Mouse (Mus musculus): ENCODE measurements around the gene H1f0. TPM values are rescaled to one million over a fixed set of nuclear protein-coding genes. Genes with fewer than 3 reads are reported as not detected.

Gene H1f0
- polyA plus RNA-seq, 1 experiment, result 87.7 TPM

GRCm38 (mm10) chr15:78989152-78990092 is 38.8 kb upstream of the H1f0 start:
- TF ChIP-seq POLR2A (IDR thresholded peaks at IDR 0.05; ENCODE audit: borderline replicate concordance, low read depth, low read length), result no peak
- TF ChIP-seq CTCF (IDR thresholded peaks at IDR 0.05; ENCODE audit: low read depth, low read length), result no peak
- H3K27ac ChIP-seq (ENCODE audit: insufficient read depth, low read depth, low read length), result no peak overlapping the region
- H3K4me3 ChIP-seq (ENCODE audit: insufficient read depth, low read length), result no peak overlapping the region
- no peaks in the 10 kb centered on the region for H3K4me1 ChIP-seq (ENCODE audit: control insufficient read depth, insufficient read depth, low read length)

GRCm38 (mm10) chr15:78990093-78990463 is 38.2 kb upstream of the H1f0 start:
- TF ChIP-seq CTCF (IDR thresholded peaks at IDR 0.05; ENCODE audit: low read depth, low read length) (no peak), POLR2A (IDR thresholded peaks at IDR 0.05; ENCODE audit: borderline replicate concordance, low read depth, low read length) (no peak)
- Histone ChIP-seq H3K4me3 (ENCODE audit: insufficient read depth, low read length) (no peak overlapping the region), H3K4me1 (ENCODE audit: control insufficient read depth, insufficient read depth, low read length) (no peaks in the 10 kb centered on the region), H3K27ac (ENCODE audit: insufficient read depth, low read depth, low read length) (no peak overlapping the region)

GRCm38 (mm10) chr15:78990970-78991525 is 37.2 kb upstream of the H1f0 start:
- TF ChIP-seq POLR2A (IDR thresholded peaks at IDR 0.05; ENCODE audit: borderline replicate concordance, low read depth, low read length), result no peak
- TF ChIP-seq CTCF (IDR thresholded peaks at IDR 0.05; ENCODE audit: low read depth, low read length), result no peak
- Histone ChIP-seq H3K27ac (ENCODE audit: insufficient read depth, low read depth, low read length) (no peak overlapping the region), H3K4me3 (ENCODE audit: insufficient read depth, low read length) (no peak overlapping the region), H3K4me1 (ENCODE audit: control insufficient read depth, insufficient read depth, low read length) (peaks cover 2% of the 10 kb centered on the region; the same call in 1 of the 2 replicates)

GRCm38 (mm10) chr15:78992235-78992634 is 36.0 kb upstream of the H1f0 start:
- H3K4me1 ChIP-seq (ENCODE audit: control insufficient read depth, insufficient read depth, low read length), result peaks cover 10% of the 10 kb centered on the region
- H3K4me3 ChIP-seq (ENCODE audit: insufficient read depth, low read length), result no peak overlapping the region
- TF ChIP-seq POLR2A (IDR thresholded peaks at IDR 0.05; ENCODE audit: borderline replicate concordance, low read depth, low read length) (no peak), CTCF (IDR thresholded peaks at IDR 0.05; ENCODE audit: low read depth, low read length) (no peak)
- H3K27ac ChIP-seq (ENCODE audit: insufficient read depth, low read depth, low read length), result no peak overlapping the region

- Histone ChIP-seq H3K4me3 (ENCODE audit: insufficient read depth, low read length) (no peak overlapping the region), H3K27ac (ENCODE audit: insufficient read depth, low read depth, low read length) (no peak overlapping the region), H3K4me1 (ENCODE audit: control insufficient read depth, insufficient read depth, low read length) (peaks cover 10% of the 10 kb centered on the region)
- TF ChIP-seq CTCF (IDR thresholded peaks at IDR 0.05; ENCODE audit: low read depth, low read length), result no peak
- no peak for TF ChIP-seq POLR2A (IDR thresholded peaks at IDR 0.05; ENCODE audit: borderline replicate concordance, low read depth, low read length)
These were observed 35.3 kb upstream of the H1f0 start for GRCm38 (mm10) chr15:78992925-78993324.

- Histone ChIP-seq H3K4me3 (ENCODE audit: insufficient read depth, low read length) (no peak overlapping the region), H3K27ac (ENCODE audit: insufficient read depth, low read depth, low read length) (no peak overlapping the region), H3K4me1 (ENCODE audit: control insufficient read depth, insufficient read depth, low read length) (peaks cover 10% of the 10 kb centered on the region)
- TF ChIP-seq CTCF (IDR thresholded peaks at IDR 0.05; ENCODE audit: low read depth, low read length) (no peak), POLR2A (IDR thresholded peaks at IDR 0.05; ENCODE audit: borderline replicate concordance, low read depth, low read length) (no peak)
These were observed 32.3 kb upstream of the H1f0 start for GRCm38 (mm10) chr15:78995916-78996315.

GRCm38 (mm10) chr15:78996663-78997062 is 31.6 kb upstream of the H1f0 start:
- no peak for TF ChIP-seq CTCF (IDR thresholded peaks at IDR 0.05; ENCODE audit: low read depth, low read length)
- no peak for TF ChIP-seq POLR2A (IDR thresholded peaks at IDR 0.05; ENCODE audit: borderline replicate concordance, low read depth, low read length)
- Histone ChIP-seq H3K27ac (ENCODE audit: insufficient read depth, low read depth, low read length) (no peak overlapping the region), H3K4me1 (ENCODE audit: control insufficient read depth, insufficient read depth, low read length) (peaks cover 10% of the 10 kb centered on the region), H3K4me3 (ENCODE audit: insufficient read depth, low read length) (no peak overlapping the region)

GRCm38 (mm10) chr15:78998348-78998747 is 29.9 kb upstream of the H1f0 start:
- TF ChIP-seq CTCF (IDR thresholded peaks at IDR 0.05; ENCODE audit: low read depth, low read length) (no peak), POLR2A (IDR thresholded peaks at IDR 0.05; ENCODE audit: borderline replicate concordance, low read depth, low read length) (no peak)

GRCm38 (mm10) chr15:78999586-78999985 is 28.7 kb upstream of the H1f0 start:
- Histone ChIP-seq H3K27ac (ENCODE audit: insufficient read depth, low read depth, low read length) (no peak overlapping the region), H3K4me1 (ENCODE audit: control insufficient read depth, insufficient read depth, low read length) (peaks cover 10% of the 10 kb centered on the region), H3K4me3 (ENCODE audit: insufficient read depth, low read length) (no peak overlapping the region)
- TF ChIP-seq POLR2A (IDR thresholded peaks at IDR 0.05; ENCODE audit: borderline replicate concordance, low read depth, low read length) (no peak), CTCF (IDR thresholded peaks at IDR 0.05; ENCODE audit: low read depth, low read length) (no peak)

More at GRCm38 (mm10) chr15:78998348-78998747, 29.9 kb upstream of the H1f0 start:
- Histone ChIP-seq H3K27ac (ENCODE audit: insufficient read depth, low read depth, low read length) (no peak overlapping the region), H3K4me1 (ENCODE audit: control insufficient read depth, insufficient read depth, low read length) (peaks cover 10% of the 10 kb centered on the region), H3K4me3 (ENCODE audit: insufficient read depth, low read length) (no peak overlapping the region)

GRCm38 (mm10) chr15:79000357-79000791 is 27.9 kb upstream of the H1f0 start:
- no peak for TF ChIP-seq POLR2A (IDR thresholded peaks at IDR 0.05; ENCODE audit: borderline replicate concordance, low read depth, low read length)
- TF ChIP-seq CTCF (IDR thresholded peaks at IDR 0.05; ENCODE audit: low read depth, low read length), result no peak
- Histone ChIP-seq H3K4me3 (ENCODE audit: insufficient read depth, low read length) (no peak overlapping the region), H3K4me1 (ENCODE audit: control insufficient read depth, insufficient read depth, low read length) (peaks cover 10% of the 10 kb centered on the region), H3K27ac (ENCODE audit: insufficient read depth, low read depth, low read length) (no peak overlapping the region)
